Mouse (Mus musculus) liver, embryonic 16.5 days (tissue): ENCODE results near the gene Cbr3. TPM values are rescaled to one million over a fixed set of nuclear protein-coding genes. Genes with fewer than 3 reads are reported as not detected.
"Not testable (repeated sequence)": the region's sequence is repeated elsewhere in the genome, so short reads cannot be mapped to it uniquely, and the experiment has no call there.

Source experiments
- ATAC-seq: fragments of 200-750 bp; cut with Nextera tagmentation; 2 replicates; pipeline ENCODE4 v1.8.0; 2017; ENCODE audit warnings: low read depth, mild to moderate bottlenecking, moderate number of reproducible peaks, moderate library complexity
- H3K27ac ChIP-seq: fragments of 300-500 bp; sonication (generic); 2 replicates; pipeline ENCODE4 v1.5.1; 2014; ENCODE audit warnings: mild to moderate bottlenecking, low read length
- H3K27me3 ChIP-seq: fragments of 300-500 bp; sonication (generic); 2 replicates; pipeline ENCODE4 v1.6.1; 2014; ENCODE audit warnings: low read depth, low read length, mixed read lengths; ENCODE audit not compliant: control insufficient read depth, insufficient read depth
- H3K36me3 ChIP-seq: fragments of 300-500 bp; sonication (generic); 2 replicates; pipeline ENCODE4 v1.6.1; 2014; ENCODE audit warnings: mild to moderate bottlenecking; ENCODE audit not compliant: control insufficient read depth, insufficient read depth
- H3K4me1 ChIP-seq: fragments of 300-500 bp; sonication (generic); 2 replicates; pipeline ENCODE4 v1.6.1; 2014; ENCODE audit warnings: low read depth, low read length, mixed read lengths; ENCODE audit not compliant: control insufficient read depth
- H3K4me2 ChIP-seq: fragments of 300-500 bp; sonication (generic); 2 replicates; pipeline ENCODE4 v1.6.1; 2014; ENCODE audit warnings: low read depth, low read length, mixed read lengths
- H3K4me3 ChIP-seq: fragments of 300-500 bp; sonication (generic); 2 replicates; pipeline ENCODE4 v1.5.1; 2014; ENCODE audit warnings: low read depth, mild to moderate bottlenecking, low read length
- H3K9ac ChIP-seq: fragments of 300-500 bp; sonication (generic); 2 replicates; pipeline ENCODE4 v1.6.1; 2014; ENCODE audit warnings: low read depth, low read length
- H3K9me3 ChIP-seq: fragments of 300-500 bp; sonication (generic); replicated peaks from 2 replicates; pipeline ENCODE4 v1.6.1; 2016; ENCODE audit warnings: low read length; ENCODE audit not compliant: control insufficient read depth
- WGBS: fragments of 180-500 bp; shearing (Covaris S2); extraction: QIAGEN DNeasy Blood & Tissue Kit; methylation state at CpG from one replicate; pipeline ENCODE4 v1.1.7; 2014; ENCODE audit not compliant: insufficient replicate concordance; 5-methylcytosine and 5-hydroxymethylcytosine counted together
- polyA plus RNA-seq: library from polyadenylated mRNA; unstranded; fragments of >200 nt; fragmentation: Nextera tagmentation; extraction: Ambion mirVana; gene quantifications from 2 replicates; pipeline ENCODE4 v1.2.1, GENCODE M21; 2015

Cbr3 gene
- polyA plus RNA-seq = 0.35 and 0.73 TPM in 2 replicates

DNA sequence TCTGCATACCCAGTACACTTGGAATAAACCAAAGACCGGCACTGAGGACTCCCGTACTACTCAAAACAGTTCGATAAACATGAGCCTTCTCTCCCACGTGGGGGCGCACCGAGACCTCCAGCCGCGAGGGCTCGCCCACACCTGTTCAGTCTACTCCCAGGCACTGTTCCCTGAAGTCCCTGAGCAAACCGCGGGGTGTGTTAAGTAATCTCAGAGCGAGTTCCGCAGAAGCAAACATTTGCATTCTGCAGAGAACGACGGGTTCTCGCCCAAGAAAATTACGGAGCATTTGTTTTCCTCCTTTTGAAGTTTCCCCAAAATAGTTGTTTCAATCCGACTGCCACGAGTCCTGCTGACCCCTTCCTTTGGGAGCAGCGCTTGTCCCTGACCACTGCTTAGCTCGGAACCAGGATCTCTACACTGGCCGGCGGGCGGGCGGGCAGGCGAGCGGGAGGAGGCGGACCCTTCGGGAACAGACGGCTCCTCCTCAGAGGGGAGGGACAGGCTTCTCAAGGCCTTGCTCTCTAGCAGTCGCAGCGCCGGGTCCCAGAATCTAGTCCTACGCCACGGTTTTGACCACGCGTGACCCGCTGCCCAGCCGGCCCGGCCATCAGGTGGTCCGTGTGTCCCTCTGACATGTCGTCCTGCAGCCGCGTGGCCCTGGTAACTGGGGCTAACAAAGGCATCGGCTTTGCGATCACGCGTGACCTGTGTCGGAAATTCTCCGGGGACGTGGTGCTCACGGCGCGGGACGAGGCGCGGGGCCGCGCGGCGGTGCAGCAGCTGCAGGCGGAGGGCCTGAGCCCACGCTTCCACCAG lies at the start of gene Cbr3:
Gene Cbr3 (plus strand): TSS at position 527 of the 819 bp plus-strand sequence.
- peak; percentile 70 for ATAC-seq
- Histone ChIP-seq H3K9me3 (no peaks in the 10 kb centered on the region), H3K4me1 (peaks cover 7% of the 10 kb centered on the region), H3K9ac (no peak within 1 kb of the TSS), H3K4me2 (peak within 1 kb of the TSS; percentile 70), H3K27ac (no peak within 1 kb of the TSS), H3K4me3 (peak within 1 kb of the TSS; percentile 51), H3K36me3 (no peaks in the 10 kb centered on the region), H3K27me3 (peaks cover 50% of the 10 kb centered on the region)
- WGBS = under 1% methylated on average over 63 of the region's 63 CpGs

DNA sequence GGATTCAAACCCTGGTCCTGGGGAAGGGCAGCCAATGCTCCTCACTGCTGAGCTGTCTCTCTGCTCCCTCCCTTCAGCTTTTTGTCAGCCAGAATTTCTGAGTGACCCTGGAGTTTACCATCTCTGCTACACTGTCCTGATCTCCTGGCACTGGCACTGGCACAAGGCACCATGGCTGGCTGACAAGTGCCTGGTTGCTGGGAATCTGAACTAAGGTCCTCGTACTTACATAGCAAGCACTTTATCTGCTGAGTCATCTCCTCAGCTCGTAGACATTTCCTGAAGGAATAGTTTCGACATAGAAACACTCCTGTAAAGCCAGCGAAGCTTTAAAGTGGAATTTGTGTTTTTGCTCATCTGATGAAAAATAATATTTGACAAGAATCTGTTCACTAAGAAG lies 39.0 kb upstream of the Cbr3 start:
- no peaks in the 10 kb centered on the region for H3K9me3 ChIP-seq
- H3K4me3 ChIP-seq = no peak overlapping the region
- WGBS = 21% methylated on average over 4 of the region's 4 CpGs
- H3K36me3 ChIP-seq = no peaks in the 10 kb centered on the region
- H3K9ac ChIP-seq = no peak overlapping the region
- no peak overlapping the region for H3K4me2 ChIP-seq
- H3K4me1 ChIP-seq = no peaks in the 10 kb centered on the region
- H3K27ac ChIP-seq = no peak overlapping the region
- no peak for ATAC-seq
- no peaks in the 10 kb centered on the region for H3K27me3 ChIP-seq

DNA sequence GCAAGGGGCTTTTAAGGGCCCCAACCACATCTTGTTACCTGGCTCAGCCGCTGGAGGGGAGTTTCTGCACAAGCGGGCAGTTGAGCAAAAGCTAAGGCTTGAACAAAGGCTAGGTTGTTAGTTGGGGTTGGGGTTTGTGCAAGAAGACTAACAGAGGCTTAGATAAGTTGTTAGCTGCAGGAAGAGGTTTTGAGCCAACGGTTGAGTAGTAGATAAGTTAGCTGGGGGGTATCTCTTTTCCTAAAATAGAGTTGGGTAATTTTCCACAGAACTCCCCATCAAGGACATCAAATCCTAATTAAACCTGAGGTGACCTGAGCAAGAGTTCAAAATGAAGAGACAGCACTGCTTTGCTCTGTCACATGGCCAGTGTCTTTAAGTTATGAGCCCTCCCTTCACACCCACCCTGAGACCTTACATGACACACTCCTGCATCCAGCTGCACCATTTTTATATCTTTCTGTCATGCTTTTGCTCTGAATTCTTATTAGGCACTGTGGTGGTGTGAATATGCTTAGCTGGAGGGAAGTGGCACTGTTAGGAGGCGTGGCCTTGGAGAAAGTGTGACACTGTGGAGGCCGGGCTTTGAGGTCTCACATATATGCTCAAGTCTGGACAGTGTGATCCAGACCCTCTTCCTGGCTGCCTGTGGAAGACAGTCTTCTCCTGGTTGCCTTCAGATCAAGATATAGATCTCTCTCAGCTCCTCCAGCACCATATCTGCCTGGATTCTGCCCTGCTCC lies 34.4 kb upstream of the Cbr3 start:
- Histone ChIP-seq H3K36me3 (no peaks in the 10 kb centered on the region), H3K27ac (no peak overlapping the region), H3K9ac (no peak overlapping the region), H3K9me3 (no peaks in the 10 kb centered on the region), H3K4me1 (no peaks in the 10 kb centered on the region), H3K27me3 (no peaks in the 10 kb centered on the region), H3K4me2 (no peak overlapping the region), H3K4me3 (no peak overlapping the region)
- 43% methylated on average over 5 of the region's 5 CpGs for WGBS
- ATAC-seq = no peak

DNA sequence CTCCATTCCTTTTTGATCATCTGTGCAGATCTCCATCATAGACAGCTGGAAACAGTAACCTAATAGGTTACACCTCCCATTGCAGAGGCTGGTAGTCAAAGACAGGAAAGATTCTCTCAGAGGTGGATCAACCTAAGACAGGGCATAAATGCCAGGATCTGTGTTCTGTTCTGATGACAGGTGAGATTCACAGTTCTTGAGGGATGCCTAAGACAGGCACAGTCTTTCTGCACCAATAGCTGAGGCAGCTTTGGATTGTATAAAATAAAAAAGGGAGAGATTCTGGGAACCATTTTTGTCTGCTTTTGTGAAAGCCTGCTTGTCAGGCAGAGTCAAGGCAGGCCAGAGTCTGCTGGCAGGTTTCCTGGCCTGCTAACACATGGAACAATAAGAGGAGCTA lies 15.0 kb upstream of the Cbr3 start:
- H3K4me1 ChIP-seq = no peaks in the 10 kb centered on the region
- H3K9ac ChIP-seq = no peak overlapping the region
- H3K36me3 ChIP-seq = no peaks in the 10 kb centered on the region
- no peaks in the 10 kb centered on the region for H3K27me3 ChIP-seq
- H3K27ac ChIP-seq = no peak overlapping the region
- H3K9me3 ChIP-seq = peaks cover 2% of the 10 kb centered on the region; the same call in 1 of the 2 replicates
- ATAC-seq = no peak
- H3K4me3 ChIP-seq = no peak overlapping the region
- no peak overlapping the region for H3K4me2 ChIP-seq

DNA sequence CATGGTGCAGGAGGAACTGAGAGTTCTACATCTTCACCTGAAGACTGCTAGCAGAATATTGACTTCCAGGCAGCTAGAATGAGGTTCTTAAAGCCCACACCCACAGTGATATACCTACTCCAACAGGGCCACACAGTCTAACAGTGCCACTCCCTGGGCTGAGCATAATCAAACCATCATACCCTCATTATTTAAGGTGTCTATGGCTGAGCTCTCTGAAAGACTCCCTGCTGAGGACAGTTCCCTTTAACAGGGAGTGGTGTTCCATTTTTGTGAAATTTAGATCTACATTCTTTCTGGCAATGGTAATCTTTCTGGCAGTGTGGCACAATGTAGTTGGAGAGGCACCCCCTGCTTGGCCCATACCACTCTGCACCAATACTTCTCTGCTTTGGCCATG lies 13.5 kb upstream of the Cbr3 start:
- no peak overlapping the region for H3K4me2 ChIP-seq
- no peaks in the 10 kb centered on the region for H3K4me1 ChIP-seq
- H3K9me3 ChIP-seq = peaks cover 2% of the 10 kb centered on the region; the same call in 1 of the 2 replicates
- H3K36me3 ChIP-seq = no peaks in the 10 kb centered on the region
- no peak for ATAC-seq
- H3K27ac ChIP-seq = no peak overlapping the region
- H3K4me3 ChIP-seq = no peak overlapping the region
- no peaks in the 10 kb centered on the region for H3K27me3 ChIP-seq
- no peak overlapping the region for H3K9ac ChIP-seq

DNA sequence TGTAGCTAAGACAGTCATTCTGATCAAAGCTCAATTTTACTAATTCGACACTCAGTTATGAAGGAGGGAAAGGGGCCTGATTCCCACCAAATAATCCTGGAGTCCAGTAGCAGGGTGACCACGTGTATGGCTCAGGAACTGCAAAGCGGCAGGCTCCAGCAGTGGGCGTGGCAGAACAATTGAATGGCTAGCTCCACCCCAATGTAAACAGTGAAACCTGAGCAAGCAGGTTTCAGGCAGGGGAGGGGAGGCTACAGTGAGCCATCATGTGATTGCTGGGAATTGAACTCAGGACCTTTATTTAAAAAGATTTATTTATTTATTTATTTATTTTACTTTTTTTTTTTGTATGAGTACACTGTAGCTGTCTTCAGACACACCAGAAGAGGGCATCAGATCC lies 12.5 kb upstream of the Cbr3 start:
- not testable (repeated sequence) for H3K9ac ChIP-seq, H3K36me3 ChIP-seq, H3K4me2 ChIP-seq, H3K4me3 ChIP-seq, H3K27me3 ChIP-seq, ATAC-seq, H3K4me1 ChIP-seq, H3K27ac ChIP-seq, H3K9me3 ChIP-seq
- WGBS = 43% methylated on average over 4 of the region's 4 CpGs

DNA sequence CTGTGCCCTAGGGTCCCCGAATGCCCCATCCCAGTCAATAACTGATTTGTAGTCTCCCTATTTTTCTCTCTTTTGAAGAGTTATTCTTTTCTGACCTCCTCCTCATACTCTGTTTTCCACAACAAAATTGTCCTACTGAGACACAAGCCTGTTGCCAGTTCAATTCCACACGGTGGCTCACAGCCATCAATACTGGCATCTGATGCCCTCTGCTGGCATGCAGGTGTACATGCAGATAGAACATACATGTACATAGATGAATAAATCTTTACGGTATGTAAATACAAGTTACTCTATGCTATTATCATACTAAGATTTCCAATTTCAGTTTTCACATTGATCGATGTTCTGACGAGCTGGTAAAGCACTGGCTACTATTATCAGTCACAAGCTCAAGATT lies 12.0 kb upstream of the Cbr3 start:
- H3K27ac ChIP-seq = no peak overlapping the region
- 66% methylated on average over 5 of the region's 5 CpGs for WGBS
- no peaks in the 10 kb centered on the region for H3K4me1 ChIP-seq
- H3K27me3 ChIP-seq = no peaks in the 10 kb centered on the region
- H3K36me3 ChIP-seq = no peaks in the 10 kb centered on the region
- H3K4me2 ChIP-seq = no peak overlapping the region
- no peak for ATAC-seq
- peaks cover 2% of the 10 kb centered on the region; the same call in 1 of the 2 replicates for H3K9me3 ChIP-seq
- no peak overlapping the region for H3K4me3 ChIP-seq
- H3K9ac ChIP-seq = no peak overlapping the region

DNA sequence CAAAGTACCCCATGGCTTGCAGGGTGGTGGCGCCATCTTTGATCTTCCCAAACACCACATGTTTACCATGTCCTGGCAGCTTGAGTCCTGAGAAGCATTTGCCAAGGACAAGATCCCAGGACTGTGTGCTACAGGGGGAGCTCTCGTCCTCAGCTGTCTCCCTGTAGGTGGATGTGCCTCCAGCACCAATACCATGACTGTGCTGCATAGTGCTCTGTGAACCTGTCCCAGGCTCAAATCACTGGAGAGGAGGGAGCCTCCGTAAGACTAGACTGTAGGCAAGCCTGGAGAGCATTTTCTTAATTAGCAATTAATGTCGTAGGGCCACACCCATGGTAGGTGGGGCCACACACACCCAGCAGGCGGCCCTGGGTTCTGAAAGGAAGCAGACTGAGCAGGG lies 6.6 kb upstream of the Cbr3 start:
- H3K4me2 ChIP-seq = no peak overlapping the region
- peaks cover 8% of the 10 kb centered on the region for H3K27me3 ChIP-seq
- no peak overlapping the region for H3K4me3 ChIP-seq
- no peak overlapping the region for H3K9ac ChIP-seq
- ATAC-seq = no peak
- no peak overlapping the region for H3K27ac ChIP-seq
- no peaks in the 10 kb centered on the region for H3K9me3 ChIP-seq
- H3K36me3 ChIP-seq = no peaks in the 10 kb centered on the region
- WGBS = 51% methylated on average over 5 of the region's 5 CpGs
- no peaks in the 10 kb centered on the region for H3K4me1 ChIP-seq

DNA sequence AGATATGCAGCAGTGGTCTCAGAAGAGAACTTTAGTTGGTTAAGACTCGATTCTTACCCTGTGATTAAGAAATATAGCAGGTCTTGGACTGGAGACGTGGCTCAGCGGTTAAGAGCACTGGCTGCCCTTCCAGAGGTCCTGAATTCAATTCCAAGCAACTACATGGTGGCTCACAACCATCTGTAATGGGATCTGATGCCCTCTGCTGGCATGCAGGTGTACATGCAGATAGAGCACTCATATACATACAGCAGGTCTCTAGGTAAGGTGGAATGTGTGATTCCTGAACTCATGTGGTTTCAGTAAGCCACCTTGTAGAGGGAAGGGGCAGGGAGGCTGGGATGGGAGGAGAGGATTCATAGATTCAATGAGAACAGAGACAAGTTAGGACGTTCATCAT lies 4.8 kb upstream of the Cbr3 start:
- Histone ChIP-seq H3K4me2 (no peak overlapping the region), H3K4me3 (no peak overlapping the region)
- 57% methylated on average over 4 of the region's 4 CpGs for WGBS

More for the DNA sequence above, 4.8 kb upstream of the Cbr3 start:
- no peaks in the 10 kb centered on the region for H3K9me3 ChIP-seq
- H3K36me3 ChIP-seq = no peaks in the 10 kb centered on the region
- no peak overlapping the region for H3K9ac ChIP-seq
- peaks cover 26% of the 10 kb centered on the region for H3K27me3 ChIP-seq
- no peak for ATAC-seq
- H3K27ac ChIP-seq = no peak overlapping the region
- H3K4me1 ChIP-seq = peaks cover under 1% of the 10 kb centered on the region
